Mouse (Mus musculus): ENCODE results near the gene Map2k6.

GRCm38 (mm10) chr11:110551471-110551967 lies 152.6 kb downstream of the Map2k6 start:
- TF ChIP-seq CTCF (IDR thresholded peaks at IDR 0.05; ENCODE audit: borderline replicate concordance, insufficient read depth, low read depth, low read length), result no peak
- no peak for TF ChIP-seq POLR2A (IDR thresholded peaks at IDR 0.05; ENCODE audit: borderline replicate concordance, insufficient read depth, low read length)

Measured in cerebellum, adult 2 months (tissue).